Mouse (Mus musculus) spleen, adult 2 months (tissue): Measurements from ENCODE around the gene Itpkb.
"Not testable (repeated sequence)": the region's sequence is repeated elsewhere in the genome, so short reads cannot be mapped to it uniquely, and the experiment has no call there.

ENCODE experiments used
- CTCF ChIP-seq: fragments of 200-500 bp; IDR thresholded peaks from 2 replicates; pipeline ENCODE4 v1.5.1; 2011; ENCODE audit warnings: mild to moderate bottlenecking, inconsistent platforms; ENCODE audit not compliant: insufficient read depth, insufficient read length, insufficient replicate concordance; ENCODE audit errors: extremely low read depth
- POLR2A ChIP-seq: fragments of 200-500 bp; IDR thresholded peaks from 2 replicates; pipeline ENCODE4 v1.6.1; 2011; ENCODE audit warnings: low read depth, low read length, inconsistent platforms

DNA sequence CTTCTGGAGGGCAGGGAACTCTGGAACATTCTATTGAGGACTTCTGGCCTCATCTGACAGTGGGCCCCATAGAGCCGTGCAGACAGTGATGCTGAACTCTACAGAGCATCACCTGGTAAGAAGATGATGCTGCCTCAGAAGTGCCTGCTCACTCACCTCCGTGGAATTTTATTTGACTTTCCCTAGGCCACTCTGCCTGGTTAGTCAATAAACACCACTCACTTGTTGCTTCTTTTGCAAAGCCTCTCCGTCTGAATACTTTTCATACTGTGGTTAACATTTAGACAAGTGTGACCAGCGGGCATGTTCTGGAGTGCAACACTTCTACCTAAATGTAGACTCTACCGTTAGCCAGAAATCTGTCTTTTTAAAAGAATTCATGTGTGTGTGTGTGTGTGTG, 42.0 kb downstream of the Itpkb start:
- TF ChIP-seq POLR2A, CTCF: not testable (repeated sequence)
